Mouse (Mus musculus) cerebellum, adult 2 months (tissue): ENCODE data around the gene Coro7. TPM values are rescaled to one million over a fixed set of nuclear protein-coding genes. Genes with fewer than 3 reads are reported as not detected.

Experiments used
- DNase-seq, 2 experiments: peaks; one replicate each; pipeline ENCODE4 v3.0.0; 2021
- H3K27ac ChIP-seq: fragments of 200-500 bp; 2 replicates; pipeline ENCODE4 v1.5.1; 2012; ENCODE audit warnings: low read length, control low read depth, inconsistent platforms; ENCODE audit not compliant: insufficient read depth
- H3K27me3 ChIP-seq: fragments of 200-500 bp; 2 replicates; pipeline ENCODE4 v1.6.1; 2012; ENCODE audit warnings: inconsistent platforms, mild to moderate bottlenecking, low read length, moderate library complexity; ENCODE audit not compliant: control insufficient read depth, insufficient read depth
- H3K4me1 ChIP-seq: fragments of 200-500 bp; 2 replicates; pipeline ENCODE4 v1.6.1; 2011; ENCODE audit warnings: low read length; ENCODE audit not compliant: control insufficient read depth, insufficient read depth
- H3K4me3 ChIP-seq: fragments of 200-500 bp; replicated peaks from 2 replicates; pipeline ENCODE3; 2011; ENCODE audit warnings: mild to moderate bottlenecking, low read depth, low read length, control low read depth; ENCODE audit not compliant: insufficient read depth
- CTCF ChIP-seq: fragments of 200-500 bp; IDR thresholded peaks from 2 replicates; pipeline ENCODE4 v1.5.1; 2011; ENCODE audit warnings: low read depth, mild to moderate bottlenecking, control low read depth, low read length, moderate library complexity, borderline replicate concordance; ENCODE audit not compliant: insufficient read depth
- POLR2A ChIP-seq: fragments of 200-500 bp; IDR thresholded peaks from 2 replicates; pipeline ENCODE4 v1.6.1; 2011; ENCODE audit warnings: low read length, control low read depth, borderline replicate concordance; ENCODE audit not compliant: insufficient read depth
- WGBS: fragments of 180-500 bp; shearing (Covaris S2); methylation state at CpG from one replicate; pipeline ENCODE4 v1.1.7; 2018; 5-methylcytosine and 5-hydroxymethylcytosine counted together
- polyA plus RNA-seq: library from polyadenylated mRNA; depleted of rRNA; stranded (reverse); fragments of >200 nt; gene quantifications from 2 replicates; pipeline ENCODE4 v1.2.3, GENCODE M21; 2012

Coro7 gene
- polyA plus RNA-seq, 1 experiment = 86.1 TPM

- 57% methylated on average over 11 of the region's 11 CpGs for WGBS
- no peak for DNase-seq
- H3K4me1 ChIP-seq = peaks cover 26% of the 10 kb centered on the region
- no peak overlapping the region for H3K4me3 ChIP-seq
- no peaks in the 10 kb centered on the region for H3K27me3 ChIP-seq
- TF ChIP-seq CTCF (no peak), POLR2A (no peak)
- H3K27ac ChIP-seq = no peak overlapping the region
Observed at GRCm38 (mm10) chr16:4658781-4659245, 20.8 kb downstream of the Coro7 start.

- Histone ChIP-seq H3K27ac (no peak overlapping the region), H3K4me3 (no peak overlapping the region), H3K4me1 (peaks cover 44% of the 10 kb centered on the region), H3K27me3 (no peaks in the 10 kb centered on the region)
- 92% methylated on average over 9 of the region's 9 CpGs for WGBS
- DNase-seq = no peak
- TF ChIP-seq POLR2A (no peak), CTCF (no peak)
Observed at GRCm38 (mm10) chr16:4656571-4657081, 23.0 kb downstream of the Coro7 start.

- H3K4me1 ChIP-seq = peaks cover 44% of the 10 kb centered on the region
- H3K27ac ChIP-seq = no peak overlapping the region
- peak in 1 of 2 experiments; percentile 19 for DNase-seq
- H3K27me3 ChIP-seq = no peaks in the 10 kb centered on the region
- WGBS = 68% methylated on average over 11 of the region's 11 CpGs
- no peak overlapping the region for H3K4me3 ChIP-seq
- no peak for TF ChIP-seq POLR2A
- peak; percentile 10; the same call in 1 of the 2 replicates for TF ChIP-seq CTCF
Observed at GRCm38 (mm10) chr16:4655764-4656570, 23.6 kb downstream of the Coro7 start.

GRCm38 (mm10) chr16:4655251-4655734 is 24.3 kb downstream of the Coro7 start:
- no peak overlapping the region for H3K4me3 ChIP-seq
- WGBS = 90% methylated on average over 4 of the region's 4 CpGs
- DNase-seq = peak in 1 of 2 experiments; percentile 23
- TF ChIP-seq CTCF (no peak), POLR2A (no peak)
- peaks cover 44% of the 10 kb centered on the region for H3K4me1 ChIP-seq
- H3K27me3 ChIP-seq = no peaks in the 10 kb centered on the region
- no peak overlapping the region for H3K27ac ChIP-seq

- no peaks in the 10 kb centered on the region for H3K27me3 ChIP-seq
- H3K4me1 ChIP-seq = peaks cover 44% of the 10 kb centered on the region
- H3K4me3 ChIP-seq = no peak overlapping the region
- TF ChIP-seq CTCF (peak; percentile 35; the same call in 1 of the 2 replicates), POLR2A (no peak)
- DNase-seq = peak; percentile 49 to 56
- H3K27ac ChIP-seq = no peak overlapping the region
- WGBS = 48% methylated on average over 10 of the region's 10 CpGs
Observed at GRCm38 (mm10) chr16:4654706-4655105, 24.9 kb downstream of the Coro7 start.

- Histone ChIP-seq H3K4me3 (no peak overlapping the region), H3K27ac (no peak overlapping the region), H3K4me1 (peaks cover 44% of the 10 kb centered on the region), H3K27me3 (no peaks in the 10 kb centered on the region)
- 24% methylated on average over 4 of the region's 4 CpGs for WGBS
- no peak for TF ChIP-seq POLR2A
- no peak for TF ChIP-seq CTCF
- DNase-seq = peak; percentile 77 to 88
Observed at GRCm38 (mm10) chr16:4652707-4653416, 26.7 kb downstream of the Coro7 start.

GRCm38 (mm10) chr16:4651624-4652023 is 28.0 kb downstream of the Coro7 start:
- WGBS = 96% methylated on average over 7 of the region's 7 CpGs
- Histone ChIP-seq H3K27ac (no peak overlapping the region), H3K4me1 (peaks cover 44% of the 10 kb centered on the region), H3K27me3 (no peaks in the 10 kb centered on the region), H3K4me3 (no peak overlapping the region)
- peak in 1 of 2 experiments; percentile 14 for DNase-seq
- no peak for TF ChIP-seq CTCF
- TF ChIP-seq POLR2A = no peak
